Mouse (Mus musculus) small intestine, adult 2 months (tissue): ENCODE results near the gene Ubac2.

ENCODE experiments used
- CTCF ChIP-seq: fragments of 200-500 bp; IDR thresholded peaks from 2 replicates; pipeline ENCODE4 v1.5.1; 2012; ENCODE audit warnings: low read depth, mild to moderate bottlenecking, control low read depth, inconsistent platforms, low read length, moderate library complexity, mixed read lengths; ENCODE audit not compliant: insufficient replicate concordance, insufficient read length; ENCODE audit errors: extremely low read depth
- POLR2A ChIP-seq: fragments of 200-500 bp; IDR thresholded peaks from 2 replicates; pipeline ENCODE4 v1.6.1; 2012; ENCODE audit warnings: low read depth, mild to moderate bottlenecking, control low read depth, inconsistent platforms, low read length, moderate library complexity

- TF ChIP-seq POLR2A (no peak), CTCF (no peak)
These were observed 4.8 kb upstream of the Ubac2 start for GRCm38 (mm10) chr14:121873646-121874045.
